Mouse (Mus musculus): ENCODE measurements at regions not wholly inside any gene's neighbourhood (a gene's known extent, or its start where the extent isn't known, plus 50 kb on each side); places are given as distances from the start of the nearest gene placed in this dataset.

DNA sequence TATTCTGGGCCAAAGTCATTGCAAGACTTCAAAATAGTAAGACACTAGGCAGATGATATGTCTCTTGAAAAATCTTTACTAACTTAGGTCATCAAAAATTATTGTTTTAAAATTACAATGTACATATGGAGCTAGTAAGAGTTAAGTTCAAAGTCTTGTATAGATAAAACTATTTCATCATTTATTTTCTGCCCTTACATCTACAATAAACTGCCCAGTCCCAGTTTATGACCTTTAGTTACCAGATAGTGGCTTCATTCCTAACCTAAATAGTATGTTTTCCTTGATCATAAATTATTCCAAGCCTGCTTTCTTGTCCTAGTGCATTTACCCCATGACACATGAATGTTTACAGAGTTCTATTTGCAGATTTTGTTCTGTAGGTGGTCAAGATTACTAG, 72.9 kb downstream of the Manea start:
- DNase-seq, result no peak

DNA sequence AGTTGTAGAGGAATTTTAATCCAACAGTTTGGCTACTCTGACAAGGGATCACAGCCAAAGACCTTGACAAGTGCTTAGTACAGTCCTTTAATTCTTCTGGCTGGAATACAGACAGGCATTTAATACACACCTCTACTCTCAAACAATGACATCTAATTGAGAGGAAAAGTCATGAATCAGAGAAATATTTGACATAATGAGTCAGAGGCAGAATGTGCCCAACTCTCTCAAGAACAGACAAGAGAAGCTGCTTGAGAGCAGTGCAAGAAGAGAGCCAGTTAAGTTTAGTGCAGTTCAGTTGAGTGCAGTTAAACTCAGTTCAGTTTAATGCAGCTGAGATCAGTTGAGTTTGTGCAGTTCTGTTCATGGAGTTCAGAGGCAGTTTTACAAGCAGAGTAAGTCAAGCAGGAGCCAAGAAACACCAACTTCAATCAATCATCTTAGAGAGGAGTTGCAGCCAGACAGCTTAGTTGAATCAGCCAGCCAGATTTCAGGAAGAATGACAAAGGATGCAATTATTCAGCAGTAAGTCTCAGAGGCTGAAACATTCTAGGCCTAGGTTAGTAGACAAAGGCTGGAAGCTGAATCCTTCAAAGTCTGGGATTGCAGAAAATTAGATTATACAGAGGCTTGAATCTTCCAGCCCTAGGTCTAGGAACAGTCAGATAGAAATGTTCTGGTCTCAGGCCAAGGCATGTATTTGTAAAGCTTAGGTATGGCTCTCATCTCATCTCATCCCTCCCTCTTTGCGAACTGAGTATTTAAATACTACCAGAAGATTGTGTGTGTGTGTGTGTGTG, 87.3 kb downstream of the Manea start:
- no peak for DNase-seq

DNA sequence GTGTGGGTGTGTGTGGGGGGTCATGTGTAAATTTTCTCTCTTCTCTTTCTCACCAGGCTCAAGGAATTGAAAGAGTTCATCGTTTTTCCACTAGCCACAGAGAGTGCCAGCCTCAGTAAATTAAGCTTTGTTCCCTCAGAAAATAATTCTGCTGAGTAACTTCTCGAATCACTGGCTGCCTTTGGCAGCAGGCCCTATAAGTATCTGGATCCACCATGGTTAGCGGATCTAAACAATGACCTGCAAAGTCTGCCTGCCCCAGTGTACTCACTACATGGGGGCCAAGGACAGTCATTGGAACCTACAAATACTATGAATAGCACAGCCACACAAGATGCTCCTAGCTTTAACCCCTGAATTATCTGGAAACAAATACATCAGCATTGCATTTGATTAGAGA, 90.8 kb downstream of the Manea start:
- DNase-seq, result no peak

DNA sequence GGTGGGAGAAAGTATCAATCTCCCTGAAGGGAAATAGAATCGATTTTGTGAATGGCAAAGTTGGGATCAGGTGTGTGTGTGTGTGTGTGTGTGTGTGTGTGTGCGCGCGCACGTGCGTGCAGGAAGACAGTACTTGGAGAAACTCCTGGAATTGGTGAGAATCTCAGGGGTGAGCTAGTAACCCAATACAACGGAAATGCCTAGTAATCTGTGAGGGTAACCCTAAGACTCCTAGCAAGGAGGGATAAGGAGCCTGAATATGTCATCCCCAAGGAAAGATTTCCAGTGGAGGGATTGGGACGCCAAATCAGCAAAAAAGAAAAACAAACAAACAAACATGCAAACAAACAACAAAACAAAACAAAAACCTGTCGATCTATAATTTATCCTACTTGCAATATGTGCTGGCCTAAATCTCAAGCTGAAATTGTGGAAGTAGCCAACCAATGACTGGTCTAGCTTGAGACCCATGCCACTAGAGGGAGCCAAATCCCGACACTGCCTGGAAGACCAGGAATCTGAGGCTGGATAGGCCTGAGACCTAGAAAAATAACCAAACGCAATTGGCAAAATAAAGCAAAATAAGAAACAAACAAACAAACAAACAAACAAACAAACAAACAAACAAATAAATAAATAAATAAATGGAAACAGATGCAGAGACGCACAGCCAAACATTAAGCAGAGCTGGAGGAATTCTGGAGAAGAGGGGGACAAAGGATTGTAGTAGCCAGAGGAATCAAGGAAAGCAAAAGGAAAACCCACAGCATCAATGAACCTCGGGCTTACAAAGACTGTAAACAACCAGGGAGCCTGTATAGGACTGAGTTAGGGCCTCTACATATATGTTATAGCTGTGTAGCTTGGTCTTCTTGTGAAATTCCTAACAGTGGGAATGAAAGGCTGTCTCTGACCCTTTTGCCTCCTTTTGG, 98.5 kb downstream of the Manea start:
- DNase-seq, result peak; percentile 17 to 27

DNA sequence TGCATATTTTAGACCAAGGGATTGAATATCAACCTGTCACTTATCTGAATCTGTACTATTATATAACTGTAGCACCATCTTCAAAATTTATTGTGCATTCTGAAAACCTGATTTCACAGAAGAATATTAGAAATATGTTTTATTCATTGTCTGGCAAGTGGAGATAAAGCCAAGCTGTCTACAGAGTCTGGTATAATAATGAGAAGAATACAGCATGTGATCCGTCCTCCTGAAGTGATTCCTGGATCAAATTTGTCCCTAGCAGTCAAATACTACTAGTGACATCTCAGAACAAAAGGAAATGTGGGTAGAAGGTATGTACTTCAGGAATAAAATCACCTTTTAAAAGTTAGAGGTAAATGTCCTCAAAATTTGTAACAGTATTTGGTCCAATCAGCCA, 123.4 kb downstream of the Manea start:
- no peak for DNase-seq

Measured in lung, adult 18-20 months (tissue).